Mouse (Mus musculus) liver, embryonic 13.5 days (tissue): ENCODE data around the gene Vax2. TPM values are rescaled to one million over a fixed set of nuclear protein-coding genes. Genes with fewer than 3 reads are reported as not detected.

Experiments used
- ATAC-seq: fragments of 200-750 bp; cut with Nextera tagmentation; 2 replicates; pipeline ENCODE4 v1.8.0; 2017; ENCODE audit warnings: low read depth, mild to moderate bottlenecking, moderate number of reproducible peaks, moderate library complexity
- DNase-seq: peaks from one replicate; pipeline ENCODE4 v3.0.0; 2022
- H3K27ac ChIP-seq: fragments of 300-500 bp; sonication (generic); 2 replicates; pipeline ENCODE4 v1.5.1; 2015; ENCODE audit warnings: moderate library complexity, mild to moderate bottlenecking, inconsistent platforms
- H3K27me3 ChIP-seq: fragments of 300-500 bp; sonication (generic); 2 replicates; pipeline ENCODE4 v1.6.1; 2015; ENCODE audit warnings: mild to moderate bottlenecking, inconsistent platforms
- H3K36me3 ChIP-seq: fragments of 300-500 bp; sonication (generic); 2 replicates; pipeline ENCODE4 v1.6.1; 2015; ENCODE audit warnings: mild to moderate bottlenecking, inconsistent platforms
- H3K4me1 ChIP-seq: fragments of 300-500 bp; sonication (generic); replicated peaks from 2 replicates; pipeline ENCODE4 v1.6.1; 2015; ENCODE audit warnings: inconsistent platforms
- H3K4me2 ChIP-seq: fragments of 300-500 bp; sonication (generic); 2 replicates; pipeline ENCODE4 v1.6.1; 2015; ENCODE audit warnings: inconsistent platforms, mild to moderate bottlenecking, moderate library complexity
- H3K4me3 ChIP-seq: fragments of 300-500 bp; sonication (generic); replicated peaks from 2 replicates; pipeline ENCODE4 v1.5.1; 2015; ENCODE audit warnings: mild to moderate bottlenecking, inconsistent platforms
- H3K9ac ChIP-seq: fragments of 300-500 bp; sonication (generic); 2 replicates; pipeline ENCODE4 v1.6.1; 2015; ENCODE audit warnings: mild to moderate bottlenecking, inconsistent platforms
- H3K9me3 ChIP-seq: fragments of 300-500 bp; sonication (generic); replicated peaks from 2 replicates; pipeline ENCODE4 v1.6.1; 2016; ENCODE audit warnings: inconsistent platforms
- WGBS: fragments of 180-500 bp; shearing (Covaris S2); methylation state at CpG from one replicate; pipeline ENCODE4 v1.1.7; 2015; ENCODE audit not compliant: insufficient replicate concordance; 5-methylcytosine and 5-hydroxymethylcytosine counted together
- polyA plus RNA-seq: library from polyadenylated mRNA; unstranded; fragments of >200 nt; fragmentation: Nextera tagmentation; extraction: Ambion mirVana; gene quantifications from 2 replicates; pipeline ENCODE4 v1.2.1, GENCODE M21; 2015

Gene Vax2
- polyA plus RNA-seq, 1 experiment from 2014 or later: not detected

DNA sequence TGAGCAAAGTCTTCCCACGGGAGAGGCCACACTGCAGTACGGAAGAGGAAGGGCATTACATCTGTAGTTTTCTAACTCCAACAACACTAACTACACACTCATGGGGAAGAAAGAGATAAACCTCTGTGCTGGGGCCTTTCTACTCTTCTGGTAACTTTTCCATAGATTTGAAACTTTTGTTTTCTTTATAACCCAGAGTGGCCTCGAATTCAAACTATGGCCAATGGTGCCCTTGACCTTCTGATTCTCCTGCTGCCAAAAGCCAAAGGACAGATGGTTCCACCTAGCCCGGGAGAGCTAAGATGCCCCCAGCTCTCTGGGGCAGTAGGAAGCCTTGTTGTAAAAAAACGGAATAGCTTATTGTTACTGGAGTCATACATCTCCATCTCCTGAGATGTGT lies 11.1 kb upstream of the Vax2 start:
- Histone ChIP-seq H3K27ac (no peak overlapping the region), H3K9ac (no peak overlapping the region), H3K27me3 (peaks cover 97% of the 10 kb centered on the region), H3K36me3 (no peaks in the 10 kb centered on the region), H3K4me3 (no peak overlapping the region), H3K4me1 (no peaks in the 10 kb centered on the region), H3K9me3 (no peaks in the 10 kb centered on the region), H3K4me2 (no peak overlapping the region)
- no peak for DNase-seq
- 1% methylated on average over 5 of the region's 5 CpGs for whole genome bisulfite sequencing
- ATAC-seq: no peak

DNA sequence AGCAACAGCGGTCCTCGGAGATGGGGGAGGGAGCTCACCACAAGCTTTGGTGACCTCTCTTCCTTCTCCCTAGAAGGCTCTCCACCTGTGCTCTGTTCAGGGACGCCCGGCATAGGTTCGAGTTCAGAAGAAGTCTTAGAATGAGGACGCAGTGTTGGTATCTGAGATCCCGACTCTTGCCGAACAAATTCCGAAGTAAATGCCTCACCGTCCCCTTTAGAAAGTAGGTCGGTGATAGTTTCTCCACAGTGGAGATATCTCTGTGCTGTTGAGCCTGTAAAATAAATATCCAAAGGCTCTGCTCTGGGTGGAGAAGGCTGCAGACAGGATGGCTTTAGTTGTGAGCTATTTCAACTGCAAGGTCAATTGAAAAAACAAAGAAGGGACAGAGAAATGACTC lies 10.1 kb upstream of the Vax2 start:
- 4% methylated on average over 11 of the region's 11 CpGs for WGBS
- no peak for DNase-seq

DNA sequence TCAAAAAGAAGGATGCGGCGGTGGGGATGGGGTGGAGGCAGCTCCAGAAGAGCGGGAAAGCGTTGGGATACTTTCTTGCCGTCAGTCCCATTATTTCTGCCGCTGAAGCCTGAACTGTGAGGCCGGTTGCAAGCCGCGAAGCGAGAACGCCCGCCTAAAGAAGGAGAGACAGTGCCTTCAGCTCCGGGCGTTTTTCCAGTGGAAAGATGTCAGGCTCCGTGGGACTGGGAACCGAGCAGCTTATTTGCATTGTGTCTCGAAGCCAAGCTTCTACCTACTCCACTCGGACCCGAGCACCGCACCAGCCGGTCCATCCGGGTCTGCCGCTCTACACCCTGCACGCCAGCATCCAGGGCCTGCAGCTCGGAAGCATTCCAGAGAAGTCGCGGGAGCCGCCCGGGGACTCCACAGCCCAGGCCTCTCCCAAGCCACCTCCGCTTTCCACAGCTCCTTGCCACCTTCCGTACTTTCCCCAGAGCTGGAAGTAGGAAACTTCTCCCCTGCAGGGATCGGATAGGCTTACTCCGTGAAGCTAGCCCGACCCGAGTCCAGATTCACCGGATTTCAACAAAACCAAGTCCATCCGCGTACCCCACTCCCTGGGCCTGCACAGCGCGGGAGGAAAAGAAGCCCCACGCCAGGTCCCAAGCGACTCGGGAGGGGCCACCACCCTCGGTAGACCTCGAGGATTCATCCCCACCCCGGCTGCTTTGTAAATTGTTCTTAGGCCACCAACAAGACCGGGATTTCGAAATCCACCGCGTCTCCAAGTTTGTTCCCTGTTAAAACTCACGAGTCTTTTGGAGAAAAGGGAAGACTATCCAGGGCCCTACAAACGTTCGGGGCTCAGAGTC lies 8.7 kb upstream of the Vax2 start:
- Histone ChIP-seq H3K27me3 (peaks cover 97% of the 10 kb centered on the region), H3K4me2 (no peak overlapping the region), H3K4me3 (no peak overlapping the region), H3K9me3 (no peaks in the 10 kb centered on the region), H3K27ac (no peak overlapping the region), H3K9ac (no peak overlapping the region), H3K36me3 (no peaks in the 10 kb centered on the region), H3K4me1 (no peaks in the 10 kb centered on the region)
- 1% methylated on average over 53 of the region's 53 CpGs for WGBS
- DNase-seq: no peak
- no peak for ATAC-seq

More for the DNA sequence above, 10.1 kb upstream of the Vax2 start:
- Histone ChIP-seq H3K4me1 (no peaks in the 10 kb centered on the region), H3K4me2 (no peak overlapping the region), H3K27me3 (peaks cover 97% of the 10 kb centered on the region), H3K27ac (no peak overlapping the region), H3K9me3 (no peaks in the 10 kb centered on the region), H3K9ac (no peak overlapping the region), H3K36me3 (no peaks in the 10 kb centered on the region), H3K4me3 (no peak overlapping the region)
- no peak for ATAC-seq

DNA sequence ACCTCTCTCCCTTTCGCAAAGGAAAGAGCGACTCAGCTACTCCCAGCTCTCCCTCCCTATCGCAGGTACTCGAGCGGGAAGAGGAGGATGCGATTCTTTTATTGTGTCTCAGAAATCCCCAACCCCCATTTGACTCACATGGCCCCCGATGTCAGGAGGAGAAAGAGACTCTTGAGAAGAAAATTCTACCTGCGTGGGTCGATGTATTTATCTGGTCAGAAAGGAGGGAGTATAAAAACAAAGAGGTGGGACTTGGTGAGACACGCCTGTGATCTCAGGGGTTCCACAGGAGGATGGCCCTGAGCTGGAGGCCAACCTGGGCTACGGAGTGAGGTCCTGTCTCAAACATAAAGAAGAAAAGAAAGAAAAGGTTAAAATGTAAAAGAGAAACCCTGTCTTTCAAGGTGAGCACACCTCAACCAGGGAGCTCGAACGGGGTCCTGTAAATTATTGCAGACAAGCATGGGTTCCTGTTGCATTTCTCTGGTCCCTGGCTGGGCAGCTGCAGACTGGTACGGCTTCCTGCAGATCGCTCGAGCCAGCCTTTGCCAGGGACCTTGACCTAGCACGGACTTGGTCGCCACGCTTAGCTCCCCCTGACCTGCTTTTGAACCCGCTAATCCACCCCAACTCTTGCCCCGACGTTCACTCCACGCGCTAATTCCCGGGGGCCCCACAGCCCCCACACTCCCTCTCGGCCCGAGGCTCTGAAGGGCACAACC lies 7.9 kb upstream of the Vax2 start:
- ATAC-seq (no peak), DNase-seq (no peak)
- no peak overlapping the region for H3K4me2 ChIP-seq
- H3K4me3 ChIP-seq: no peak overlapping the region
- H3K27ac ChIP-seq: no peak overlapping the region
- WGBS: 2% methylated on average over 27 of the region's 27 CpGs
- no peak overlapping the region for H3K9ac ChIP-seq
- peaks cover 97% of the 10 kb centered on the region for H3K27me3 ChIP-seq
- H3K9me3 ChIP-seq: no peaks in the 10 kb centered on the region
- H3K4me1 ChIP-seq: no peaks in the 10 kb centered on the region
- no peaks in the 10 kb centered on the region for H3K36me3 ChIP-seq

DNA sequence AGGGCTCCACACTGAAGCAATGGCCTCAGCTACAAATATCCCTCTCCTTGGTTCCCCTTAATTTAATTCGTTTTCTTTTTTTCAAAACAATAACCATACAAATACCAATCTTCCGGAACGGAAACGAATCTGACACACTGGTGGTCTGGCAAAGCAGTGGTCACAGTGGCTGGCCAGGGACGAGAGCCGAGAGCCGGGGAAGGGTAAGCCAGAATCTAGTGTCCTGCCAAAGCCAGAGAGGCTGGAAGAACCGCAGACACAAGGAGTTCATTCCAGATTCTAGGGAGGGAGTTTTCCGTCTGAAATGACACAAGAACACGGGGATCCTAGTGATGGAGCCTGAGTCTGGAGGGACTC lies 7.4 kb upstream of the Vax2 start:
- whole genome bisulfite sequencing: 3% methylated on average over 10 of the region's 10 CpGs
- H3K27me3 ChIP-seq: peaks cover 97% of the 10 kb centered on the region
- no peak for ATAC-seq
- no peak overlapping the region for H3K27ac ChIP-seq
- H3K4me1 ChIP-seq: no peaks in the 10 kb centered on the region
- no peak overlapping the region for H3K4me2 ChIP-seq
- no peaks in the 10 kb centered on the region for H3K9me3 ChIP-seq
- no peak for DNase-seq
- no peak overlapping the region for H3K9ac ChIP-seq
- H3K36me3 ChIP-seq: no peaks in the 10 kb centered on the region
- no peak overlapping the region for H3K4me3 ChIP-seq

DNA sequence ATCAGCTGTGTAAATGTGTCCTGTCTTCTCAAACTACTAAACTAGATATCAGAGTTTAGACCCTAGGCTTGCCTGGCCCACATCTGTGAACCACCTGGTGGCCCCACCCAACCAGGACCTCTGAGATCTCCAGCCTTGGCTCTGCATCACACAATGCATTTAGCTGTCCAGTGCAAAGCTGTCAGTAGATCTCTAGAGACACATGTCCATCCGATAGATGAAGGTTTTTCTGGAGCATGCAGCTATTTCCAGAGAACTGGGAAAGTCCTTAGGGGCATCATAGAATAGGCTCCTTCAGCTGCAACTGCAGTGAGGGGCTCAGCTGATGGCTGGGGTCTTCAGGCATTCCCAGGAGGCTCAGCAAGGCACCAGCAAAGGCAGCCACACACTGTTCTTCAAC lies 6.8 kb upstream of the Vax2 start:
- H3K36me3 ChIP-seq: no peaks in the 10 kb centered on the region
- no peaks in the 10 kb centered on the region for H3K4me1 ChIP-seq
- WGBS: 15% methylated on average over 1 of the region's 1 CpGs
- no peak overlapping the region for H3K4me3 ChIP-seq
- no peak overlapping the region for H3K27ac ChIP-seq
- H3K9me3 ChIP-seq: no peaks in the 10 kb centered on the region
- H3K27me3 ChIP-seq: peaks cover 97% of the 10 kb centered on the region
- DNase-seq (no peak), ATAC-seq (no peak)
- no peak overlapping the region for H3K4me2 ChIP-seq
- H3K9ac ChIP-seq: no peak overlapping the region

DNA sequence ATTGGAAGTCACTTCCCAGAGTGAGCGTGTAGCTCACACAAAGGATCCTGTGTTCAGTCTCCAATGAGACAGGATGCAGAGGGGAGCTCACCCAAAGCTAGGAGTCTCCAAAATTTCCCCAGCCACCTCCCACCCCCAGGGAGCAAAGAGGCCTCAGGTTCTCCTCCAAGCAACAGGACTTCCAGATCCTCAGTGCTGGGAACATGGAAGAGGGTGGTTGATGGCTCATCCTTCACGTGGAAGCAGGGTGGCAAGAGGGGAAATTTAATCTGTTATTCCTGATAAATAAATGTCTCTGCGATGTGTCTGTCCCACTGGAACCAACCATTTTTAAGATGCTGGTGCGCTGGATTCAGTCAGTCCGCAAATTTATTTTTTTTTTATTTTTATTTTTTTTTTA lies 6.4 kb upstream of the Vax2 start:
- no peaks in the 10 kb centered on the region for H3K4me1 ChIP-seq
- no peak overlapping the region for H3K4me2 ChIP-seq
- ATAC-seq: no peak
- no peaks in the 10 kb centered on the region for H3K9me3 ChIP-seq
- H3K27me3 ChIP-seq: peaks cover 97% of the 10 kb centered on the region
- H3K36me3 ChIP-seq: no peaks in the 10 kb centered on the region
- H3K4me3 ChIP-seq: no peak overlapping the region
- DNase-seq: no peak
- no peak overlapping the region for H3K27ac ChIP-seq
- WGBS: 14% methylated on average over 5 of the region's 5 CpGs
- no peak overlapping the region for H3K9ac ChIP-seq

DNA sequence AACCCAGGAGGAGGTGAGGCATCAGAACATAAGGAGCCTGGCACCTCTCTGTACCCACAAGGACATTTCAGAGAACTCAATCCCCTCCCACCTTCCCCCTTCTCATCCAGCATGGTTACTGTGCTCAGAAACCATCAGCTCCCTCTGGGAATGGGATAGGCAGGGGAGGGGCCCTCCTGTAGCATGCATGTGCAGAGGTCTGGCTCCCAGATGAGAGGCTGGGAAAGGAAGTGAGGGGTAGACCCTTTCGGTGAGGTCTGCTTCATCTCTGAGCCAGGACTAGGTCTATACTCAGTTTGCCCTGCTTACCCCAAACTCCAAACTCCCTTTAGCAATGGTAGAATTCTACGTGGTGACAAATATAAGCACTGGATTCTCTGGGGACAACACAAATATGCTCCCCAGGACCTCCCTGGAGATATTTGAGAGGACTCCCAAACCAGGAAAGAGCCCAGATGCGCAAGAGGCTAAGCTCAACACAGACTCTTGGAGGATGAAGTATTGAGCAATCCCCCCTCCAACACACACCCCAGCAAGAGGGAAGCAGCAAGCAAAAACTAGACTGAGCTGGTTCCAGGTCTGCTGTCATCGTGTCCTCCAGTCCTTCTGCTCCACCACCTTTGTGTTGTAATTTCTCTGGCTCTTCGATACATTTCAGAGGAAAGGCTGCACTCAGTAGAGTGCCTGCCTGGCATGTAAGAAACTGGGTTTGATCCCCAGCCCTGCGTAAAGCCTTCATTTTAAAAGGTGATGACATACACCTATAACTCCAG lies 3.1 kb upstream of the Vax2 start:
- ATAC-seq: no peak
- 9% methylated on average over 6 of the region's 6 CpGs for WGBS

DNA sequence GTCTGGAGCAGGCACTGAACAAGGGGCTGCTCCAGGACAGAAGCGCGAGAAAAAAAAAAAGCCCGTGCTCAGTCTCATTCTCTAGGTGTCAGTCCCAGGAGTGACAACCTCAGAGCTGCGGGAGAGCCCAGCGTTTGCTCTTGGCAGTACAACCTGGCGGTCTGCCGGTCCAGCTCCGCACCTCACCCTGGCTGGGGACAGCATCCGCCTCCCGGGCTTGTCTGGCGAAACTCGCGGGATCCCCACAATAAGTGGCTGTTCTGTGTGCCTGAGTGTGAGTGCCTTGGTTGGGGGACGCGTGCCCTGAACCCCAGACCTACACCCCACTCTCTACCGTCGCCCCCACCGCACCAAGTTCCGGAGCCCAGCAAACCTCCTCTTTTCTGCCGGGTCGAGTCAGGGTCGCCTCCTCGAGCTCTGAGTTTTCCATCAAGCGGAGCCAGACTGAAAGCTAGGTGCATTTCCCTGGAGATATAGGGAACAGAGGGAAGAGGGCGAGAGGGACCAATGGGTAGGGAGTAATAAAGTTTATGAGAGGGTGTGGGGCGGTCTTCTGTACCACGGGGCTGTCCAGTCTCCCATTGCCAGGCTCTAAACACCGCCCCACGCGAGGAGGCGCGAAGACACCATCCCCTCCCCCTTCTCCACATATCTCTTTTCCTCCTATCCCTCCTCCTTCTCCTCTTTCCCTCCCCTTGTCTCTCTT lies 550 bp upstream of the Vax2 start:
- Histone ChIP-seq H3K36me3 (no peaks in the 10 kb centered on the region), H3K27me3 (peaks cover 100% of the 10 kb centered on the region), H3K9ac (no peak overlapping the region), H3K4me3 (peak overlapping the region; percentile 45), H3K4me2 (peak overlapping the region; percentile 63), H3K9me3 (no peaks in the 10 kb centered on the region), H3K27ac (no peak overlapping the region), H3K4me1 (peaks cover 12% of the 10 kb centered on the region)
- peak; percentile 47 for ATAC-seq
- 3% methylated on average over 32 of the region's 32 CpGs for WGBS
- no peak for DNase-seq

More for the DNA sequence above, 3.1 kb upstream of the Vax2 start:
- Histone ChIP-seq H3K27me3 (peaks cover 100% of the 10 kb centered on the region), H3K27ac (no peak overlapping the region), H3K4me1 (peaks cover 12% of the 10 kb centered on the region), H3K4me3 (no peak overlapping the region), H3K4me2 (no peak overlapping the region), H3K36me3 (no peaks in the 10 kb centered on the region), H3K9ac (no peak overlapping the region), H3K9me3 (no peaks in the 10 kb centered on the region)
- no peak for DNase-seq

DNA sequence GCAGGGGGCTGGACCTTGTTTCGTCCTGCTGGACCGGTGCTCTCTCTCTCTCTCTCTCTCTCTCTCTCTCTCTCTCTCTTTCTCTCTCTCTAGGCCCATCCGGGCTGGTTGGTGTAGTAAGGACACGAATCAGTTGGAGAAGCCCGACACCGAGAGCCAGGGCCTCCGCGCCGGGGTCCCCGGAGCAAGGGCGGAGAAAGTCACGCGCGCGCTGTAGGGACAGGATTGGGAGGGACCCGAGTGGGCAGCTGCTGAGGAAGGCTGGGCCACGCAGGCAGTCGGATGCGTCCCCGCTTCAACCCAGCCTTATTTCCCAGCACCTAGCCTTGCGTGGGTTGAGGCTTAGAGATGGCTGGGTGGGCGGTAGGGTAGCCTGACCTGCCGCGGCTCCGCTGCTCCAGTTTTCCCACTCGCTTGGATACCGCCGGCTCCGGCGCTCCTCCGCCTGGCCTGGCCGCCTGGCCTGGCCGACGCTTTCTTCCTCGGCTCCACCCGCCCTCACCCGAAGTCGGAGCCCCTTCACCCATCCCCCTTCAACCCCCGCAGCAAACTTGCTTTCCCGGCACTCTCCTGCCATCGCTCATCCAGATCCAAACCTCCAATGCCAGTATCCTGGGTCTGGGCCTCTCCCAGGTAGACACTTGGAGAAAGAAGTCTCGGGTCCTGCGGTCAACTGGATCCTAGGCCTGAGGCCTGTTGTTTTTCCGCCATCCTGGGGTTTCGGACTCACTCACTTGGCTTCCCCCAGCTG lies 836 bp downstream of the Vax2 start:
- H3K4me1 ChIP-seq: peaks cover 12% of the 10 kb centered on the region
- H3K4me2 ChIP-seq: peak overlapping the region; percentile 63
- H3K9ac ChIP-seq: no peak overlapping the region
- H3K4me3 ChIP-seq: 0 out of 2 replicates have a peak overlapping the region, but pooled peaks have one; percentile 45
- no peak for DNase-seq
- 6% methylated on average over 45 of the region's 45 CpGs for WGBS
- no peak overlapping the region for H3K27ac ChIP-seq
- H3K27me3 ChIP-seq: peaks cover 100% of the 10 kb centered on the region
- no peaks in the 10 kb centered on the region for H3K9me3 ChIP-seq
- H3K36me3 ChIP-seq: no peaks in the 10 kb centered on the region
- no peak for ATAC-seq
